Mouse (Mus musculus): ENCODE measurements around the gene Dpp7. TPM values are rescaled to one million over a fixed set of nuclear protein-coding genes. Genes with fewer than 3 reads are reported as not detected.
A peak's percentile ranks its signal among the peaks of the same experiment; 100 is the strongest.

The Dpp7 gene
- polyA plus RNA-seq, 1 experiment from 2014 or later: 58.3 TPM

GRCm38 (mm10) chr2:25395721-25396596, 39.8 kb upstream of the Dpp7 start, which contains the start of gene Entpd2:
TSS of gene Entpd2 (plus strand) at chr2:25395874.
- ChIA-PET CTCF (interaction anchor here (1.7 to 10.9 kb wide), 3 partner anchors 9 to 20 kb away, joined by 4 to 119 read pairs (median 4); partner anchors contain the start of gene Sapcd2), POLR2A (no interaction called here)
- in situ Hi-C loops (cut with MboI; ENCODE audit: low pct_unique_long_range_greater_than_20kb): no loop called here
- ATAC-seq: no peak
- TF ChIP-seq CTCF (IDR thresholded peaks at IDR 0.05): no peak
- no peak for DNase-seq (ENCODE audit: low read depth, low spot score)
- peaks cover 4% of the 10 kb centered on the region for H3K27me3 ChIP-seq

GRCm38 (mm10) chr2:25394281-25395221, 38.4 kb upstream of the Dpp7 start:
- no peak for DNase-seq (ENCODE audit: low read depth, low spot score)
- no peak for TF ChIP-seq CTCF (IDR thresholded peaks at IDR 0.05)
- peaks cover 4% of the 10 kb centered on the region for H3K27me3 ChIP-seq
- peak; percentile 13 for ATAC-seq
- in situ Hi-C loops (cut with MboI; ENCODE audit: low pct_unique_long_range_greater_than_20kb): no loop called here
- POLR2A ChIA-PET: no interaction called here
- CTCF ChIA-PET: interaction anchor here (1.4 to 10.9 kb wide), 3 partner anchors 8 to 67 kb away, joined by 3 to 119 read pairs (median 4); partner anchors contain the start of gene Sapcd2

- ATAC-seq (no peak), DNase-seq (ENCODE audit: low read depth, low spot score) (no peak)
- POLR2A ChIA-PET: no interaction called here
- in situ Hi-C loops (cut with MboI; ENCODE audit: low pct_unique_long_range_greater_than_20kb): no loop called here
- TF ChIP-seq CTCF (IDR thresholded peaks at IDR 0.05): no peak
- CTCF ChIA-PET: no interaction called here
- peaks cover 4% of the 10 kb centered on the region for H3K27me3 ChIP-seq
Measured at GRCm38 (mm10) chr2:25391266-25391665, 35.1 kb upstream of the Dpp7 start.

GRCm38 (mm10) chr2:25384492-25384891, 28.3 kb upstream of the Dpp7 start:
- TF ChIP-seq CTCF (IDR thresholded peaks at IDR 0.05): no peak
- POLR2A ChIA-PET: no interaction called here
- ATAC-seq: no peak
- in situ Hi-C loops (cut with MboI; ENCODE audit: low pct_unique_long_range_greater_than_20kb): no loop called here
- CTCF ChIA-PET: interaction anchor here (1.1 kb wide), 1 partner anchor 8 kb away, joined by 3 read pairs; no protein-coding TSS in a partner anchor
- H3K27me3 ChIP-seq: no peaks in the 10 kb centered on the region
- no peak for DNase-seq (ENCODE audit: low read depth, low spot score)

- H3K27me3 ChIP-seq: no peaks in the 10 kb centered on the region
- DNase-seq (ENCODE audit: low read depth, low spot score) (no peak), ATAC-seq (no peak)
- no peak for TF ChIP-seq CTCF (IDR thresholded peaks at IDR 0.05)
- in situ Hi-C loops (cut with MboI; ENCODE audit: low pct_unique_long_range_greater_than_20kb): no loop called here
- POLR2A ChIA-PET: interaction anchor here (1.0 kb wide), 1 partner anchor 24 kb away, joined by 3 read pairs; no protein-coding TSS in a partner anchor
- CTCF ChIA-PET: interaction anchor here (0.8 to 8.7 kb wide), 8 partner anchors 8 to 47 kb away, joined by 3 to 119 read pairs (median 3); partner anchors contain the start of genes Entpd2 and Npdc1
Measured at GRCm38 (mm10) chr2:25376589-25376988, 20.4 kb upstream of the Dpp7 start.

GRCm38 (mm10) chr2:25373431-25373830, 17.3 kb upstream of the Dpp7 start:
- DNase-seq (ENCODE audit: low read depth, low spot score) (no peak), ATAC-seq (no peak)
- ChIA-PET CTCF (interaction anchor here (1.0 to 8.7 kb wide), 2 partner anchors 24 to 49 kb away, joined by 3 to 119 read pairs; partner anchors contain the start of genes Entpd2 and Npdc1), POLR2A (no interaction called here)
- no peak for TF ChIP-seq CTCF (IDR thresholded peaks at IDR 0.05)
- H3K27me3 ChIP-seq: no peaks in the 10 kb centered on the region
- in situ Hi-C loops (cut with MboI; ENCODE audit: low pct_unique_long_range_greater_than_20kb): no loop called here

- CTCF ChIA-PET: interaction anchor here (8.7 kb wide), 1 partner anchor 25 kb away, joined by 119 read pairs; the partner anchor contains the start of genes Entpd2 and Npdc1
- POLR2A ChIA-PET: interaction anchor here (1.2 kb wide), 1 partner anchor 32 kb away, joined by 3 read pairs; no protein-coding TSS in a partner anchor
- ATAC-seq (no peak), DNase-seq (ENCODE audit: low read depth, low spot score) (no peak)
- no peaks in the 10 kb centered on the region for H3K27me3 ChIP-seq
- in situ Hi-C loops (cut with MboI; ENCODE audit: low pct_unique_long_range_greater_than_20kb): no loop called here
- TF ChIP-seq CTCF (IDR thresholded peaks at IDR 0.05): no peak
Measured at GRCm38 (mm10) chr2:25372644-25373391, 16.7 kb upstream of the Dpp7 start.

- POLR2A ChIA-PET: interaction anchor here (1.2 kb wide), 1 partner anchor 32 kb away, joined by 3 read pairs; no protein-coding TSS in a partner anchor
Measured at GRCm38 (mm10) chr2:25371764-25372643, 15.8 kb upstream of the Dpp7 start, which contains the start of gene Sapcd2. TSS of gene Sapcd2 (plus strand) at chr2:25372321.

More at GRCm38 (mm10) chr2:25371764-25372643, 15.8 kb upstream of the Dpp7 start, which contains the start of gene Sapcd2:
- DNase-seq (ENCODE audit: low read depth, low spot score) (no peak), ATAC-seq (peak; percentile 88)
- no peak for TF ChIP-seq CTCF (IDR thresholded peaks at IDR 0.05)
- H3K27me3 ChIP-seq: no peaks in the 10 kb centered on the region
- CTCF ChIA-PET: interaction anchor here (8.7 kb wide), 1 partner anchor 25 kb away, joined by 119 read pairs; the partner anchor contains the start of genes Entpd2 and Npdc1
- in situ Hi-C loops (cut with MboI; ENCODE audit: low pct_unique_long_range_greater_than_20kb): no loop called here
